ENCODE assay signal across 32 mouse cellular contexts in the genomic region with DNA sequence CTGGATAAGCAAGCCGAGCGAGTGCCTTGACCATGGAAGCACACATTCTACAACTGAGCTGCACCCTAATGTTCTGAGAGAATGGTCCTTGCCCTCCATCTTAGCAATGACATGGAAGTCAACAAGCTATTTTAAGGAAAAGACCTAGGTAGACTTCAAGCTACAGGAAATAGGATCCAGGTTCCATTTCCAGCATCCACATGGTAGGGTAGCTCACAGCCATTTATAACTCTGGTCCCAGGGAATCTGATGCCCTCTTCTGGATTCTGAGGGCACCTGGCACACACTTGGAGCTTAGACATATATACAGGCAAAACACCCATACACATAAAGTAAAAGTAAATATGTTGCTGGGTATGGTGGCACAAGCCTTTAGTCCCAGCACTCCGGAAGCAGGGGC. TPM values are rescaled to one million over a fixed set of nuclear protein-coding genes. Genes with fewer than 3 reads are reported as not detected.
"Had no signal": no experiment of that assay in that cellular context is flagged by ENCODE, and none has a peak within 500 bp of the region (broad histone marks: within the 10 kb centered on the region; RNA-seq: fewer than 3 reads in every experiment).

No protein-coding gene starts in this region.

- H3K4me2 ChIP-seq: heart, embryonic 11.5 days; heart, embryonic 13.5 days; heart, embryonic 15.5 days; hindbrain, embryonic 13.5 days; hindbrain, embryonic 15.5 days; kidney, embryonic 15.5 days; limb, embryonic 13.5 days; limb, embryonic 15.5 days; liver, embryonic 12.5 days had no signal

- DNase-seq: gastrocnemius, postnatal 36 days; heart, adult 11 months; heart, adult 2 months; heart, postnatal 14 days; heart, postnatal 36 days; kidney, adult 11 months; kidney, adult 2 months; kidney, adult 9 months; kidney, postnatal 14 days; kidney, postnatal 36 days; layer of hippocampus, postnatal 36 days; left cerebral cortex, postnatal 4 days had no signal

- H3K4me3 ChIP-seq: heart, adult 2 months; heart, embryonic 13.5 days; heart, embryonic 15.5 days; hindbrain, embryonic 13.5 days; hindbrain, embryonic 15.5 days; kidney, embryonic 15.5 days; limb, embryonic 13.5 days; limb, embryonic 15.5 days; liver, embryonic 12.5 days had no signal

- H3K9me3 ChIP-seq: heart, embryonic 13.5 days; heart, embryonic 15.5 days; hindbrain, embryonic 13.5 days; hindbrain, embryonic 15.5 days; kidney, embryonic 15.5 days; limb, embryonic 13.5 days; limb, embryonic 15.5 days; liver, embryonic 12.5 days had no signal

- H3K27me3 ChIP-seq: heart, embryonic 13.5 days; heart, embryonic 15.5 days; hindbrain, embryonic 13.5 days; hindbrain, embryonic 15.5 days; kidney, embryonic 15.5 days; limb, embryonic 13.5 days; limb, embryonic 15.5 days; liver, embryonic 12.5 days had no signal

- H3K9ac ChIP-seq: heart, embryonic 13.5 days; heart, embryonic 15.5 days; hindbrain, embryonic 13.5 days; hindbrain, embryonic 15.5 days; kidney, embryonic 15.5 days; limb, embryonic 13.5 days; limb, embryonic 15.5 days; liver, embryonic 12.5 days; liver, embryonic 14.5 days had no signal

- H3K27ac ChIP-seq: heart, adult 2 months; heart, embryonic 13.5 days; heart, embryonic 15.5 days; hindbrain, embryonic 13.5 days; hindbrain, embryonic 15.5 days; hindbrain, postnatal 0 days; kidney, embryonic 15.5 days; kidney, postnatal 0 days; limb, embryonic 13.5 days; limb, embryonic 15.5 days; liver, embryonic 12.5 days; liver, embryonic 14.5 days had no signal

- ATAC-seq: hindbrain, postnatal 0 days; intestine, embryonic 16.5 days; liver, embryonic 12.5 days had no signal

- H3K4me1 ChIP-seq: hindbrain, embryonic 13.5 days; hindbrain, embryonic 15.5 days; limb, embryonic 13.5 days; limb, embryonic 15.5 days had no signal

RNA-seq across cellular contexts. Expression of gene Bnipl, which starts 15.1 kb away (rescaled TPM):
- total RNA-seq: gastrocnemius, adult 8-10 months; gastrocnemius, postnatal 36 days; heart, adult 2 months; heart, postnatal 36 days; hematopoietic stem cell, adult 5-6 weeks; hindbrain, postnatal 0 days; liver, adult 2 months had no signal
- polyA plus RNA-seq: heart, embryonic 11.5 days; heart, postnatal 0 days; hindbrain, postnatal 0 days; liver, embryonic 12.5 days had no signal

RNA-seq across cellular contexts. Expression of gene Gm128, which starts 24.7 kb away (rescaled TPM):
- total RNA-seq: gastrocnemius, adult 8-10 months; gastrocnemius, postnatal 36 days; heart, adult 2 months; heart, postnatal 14 days; heart, postnatal 36 days; layer of hippocampus, postnatal 14 days; left cerebral cortex, postnatal 10 days; left cerebral cortex, postnatal 4 days had no signal
- polyA plus RNA-seq: heart, postnatal 0 days; hindbrain, embryonic 11.5 days; liver, adult 2 months had no signal
